Mouse (Mus musculus): ENCODE data around the gene Isg15.
"Not testable (repeated sequence)": the region's sequence is repeated elsewhere in the genome, so short reads cannot be mapped to it uniquely, and the experiment has no call there.

The Isg15 gene

DNA sequence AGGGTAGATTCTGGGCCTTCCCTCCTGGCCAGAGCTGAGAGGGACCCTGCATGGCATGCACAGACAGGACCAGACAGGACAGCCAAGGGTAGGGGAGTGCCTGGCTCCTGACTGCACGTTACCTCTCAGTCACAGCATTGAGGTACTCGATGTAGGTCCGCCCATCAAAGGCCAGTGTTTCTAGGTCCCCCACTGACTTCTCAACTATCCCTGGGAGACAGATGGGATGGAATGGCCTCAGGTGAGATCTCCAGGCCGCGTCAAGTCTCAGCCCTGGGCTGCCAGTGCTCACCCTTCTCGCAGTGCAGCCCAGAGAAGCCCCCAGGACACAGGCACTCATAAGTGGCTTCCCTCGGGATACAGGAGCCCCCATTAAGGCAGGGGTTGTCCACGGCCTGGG, 32.0 kb downstream of the Isg15 start:
- no peak for DNase-seq (ENCODE audit: low read depth, low spot score)

DNA sequence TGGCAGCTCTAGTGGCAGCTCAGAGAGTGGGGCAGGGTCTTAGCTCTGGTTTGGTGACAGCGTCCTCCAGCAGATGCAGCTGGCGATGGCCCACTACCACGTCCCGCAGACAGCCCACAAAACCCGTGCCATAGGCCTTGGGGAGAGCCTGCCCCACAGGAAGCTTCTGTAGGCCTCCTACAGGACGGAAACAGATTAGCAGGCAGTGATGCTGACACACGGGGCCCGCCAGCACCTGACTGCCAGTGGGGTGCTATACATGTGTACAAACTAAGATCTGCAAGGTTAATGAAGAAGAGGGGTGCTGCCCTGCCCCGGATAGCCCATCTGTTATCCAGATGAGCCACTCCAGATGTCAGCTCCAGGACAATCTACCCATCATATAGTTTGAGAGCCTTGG, 34.1 kb downstream of the Isg15 start:
- DNase-seq (ENCODE audit: low read depth, low spot score) = no peak

DNA sequence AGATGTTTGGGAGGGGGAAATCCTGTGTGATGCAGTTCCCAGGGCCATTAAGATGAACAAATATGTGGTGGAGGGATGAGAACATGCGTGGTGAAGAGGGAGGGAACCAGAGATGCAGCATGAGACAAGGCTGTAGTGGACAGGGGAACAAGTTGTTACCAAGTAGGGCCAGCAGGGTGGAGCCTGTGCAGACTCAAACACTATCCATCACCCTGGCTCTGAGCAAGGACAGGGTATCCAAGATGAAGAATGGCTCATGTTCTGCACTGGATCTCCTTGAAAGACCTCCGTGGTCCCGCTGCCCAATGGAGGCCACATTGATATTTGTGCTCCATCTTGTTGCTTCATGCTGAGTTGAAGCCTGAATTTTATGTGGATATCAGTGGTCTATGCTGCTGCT, 45.8 kb downstream of the Isg15 start:
- DNase-seq (ENCODE audit: low read depth, low spot score) = no peak

DNA sequence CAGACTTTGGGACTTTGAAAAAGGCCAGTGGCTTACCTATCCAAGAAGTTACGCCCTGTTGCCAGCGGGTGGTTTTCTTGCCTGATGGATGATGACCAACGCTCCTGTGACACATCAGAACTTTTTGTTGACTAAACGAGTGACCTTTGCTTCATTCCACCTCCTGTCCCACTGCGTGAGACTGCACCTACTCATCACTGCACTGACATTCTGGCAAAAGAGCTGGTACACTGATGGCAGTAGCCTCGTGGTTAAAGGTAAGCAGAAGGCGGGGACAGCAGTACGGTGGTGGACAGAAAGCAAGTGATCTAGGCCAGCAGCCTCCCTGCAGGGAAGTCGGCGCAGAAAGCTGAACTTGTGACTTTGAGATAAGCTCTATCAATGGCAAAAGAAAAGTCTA, 49.7 kb downstream of the Isg15 start:
- not testable (repeated sequence) for DNase-seq (ENCODE audit: low read depth, low spot score)
